Mouse (Mus musculus) liver, embryonic 14.5 days (tissue): Measurements from ENCODE around the gene Atg2b. TPM values are rescaled to one million over a fixed set of nuclear protein-coding genes. Genes with fewer than 3 reads are reported as not detected.

Source experiments
- ATAC-seq: fragments of 200-750 bp; cut with Nextera tagmentation; 2 replicates; pipeline ENCODE4 v1.8.0; 2017; ENCODE audit warnings: moderate number of reproducible peaks, mild to moderate bottlenecking, moderate library complexity; ENCODE audit not compliant: insufficient read depth
- DNase-seq, 3 experiments: peaks; one replicate each; pipeline ENCODE4 v3.0.0-alpha.2; 2012 to 2013; ENCODE audit warnings: low read depth in 3 of 3, low spot score in 3 of 3
- H3K27ac ChIP-seq: fragments of 300-500 bp; sonication (generic); 2 replicates; pipeline ENCODE4 v1.5.1; 2014; ENCODE audit warnings: moderate library complexity, mild to moderate bottlenecking, control low read depth, inconsistent platforms
- H3K27me3 ChIP-seq: fragments of 300-500 bp; sonication (generic); 2 replicates; pipeline ENCODE4 v1.6.1; 2014; ENCODE audit warnings: mild to moderate bottlenecking, low read length, moderate library complexity; ENCODE audit not compliant: control insufficient read depth, insufficient read depth
- H3K36me3 ChIP-seq: fragments of 300-500 bp; sonication (generic); replicated peaks from 2 replicates; pipeline ENCODE4 v1.6.1; 2014; ENCODE audit warnings: low read depth; ENCODE audit not compliant: control insufficient read depth, insufficient read depth
- H3K4me1 ChIP-seq, 2 experiments: fragments of 200-500 bp in 1 of 2; fragments of 300-500 bp in 1 of 2; sonication (generic) in 1 of 2; replicated peaks; 2 replicates each; pipeline ENCODE4 v1.6.1; 2012 to 2014; ENCODE audit warnings: antibody characterized with exemption in 1 of 2, inconsistent platforms in 1 of 2, low read length in 1 of 2; ENCODE audit not compliant: control insufficient read depth in 2 of 2, insufficient read depth in 2 of 2
- H3K4me2 ChIP-seq: fragments of 300-500 bp; sonication (generic); 2 replicates; pipeline ENCODE4 v1.6.1; 2014; ENCODE audit warnings: low read depth, mild to moderate bottlenecking, control low read depth, moderate library complexity
- H3K4me3 ChIP-seq, 2 experiments: fragments of 200-500 bp in 1 of 2; fragments of 300-500 bp in 1 of 2; sonication (generic) in 1 of 2; 2 replicates each; pipeline ENCODE4 v1.5.1; 2012 to 2014; ENCODE audit warnings: low read depth in 2 of 2, low read length in 2 of 2, mild to moderate bottlenecking in 2 of 2, control low read depth in 1 of 2, inconsistent platforms in 1 of 2, moderate library complexity in 1 of 2; ENCODE audit not compliant: insufficient read depth in 1 of 2
- H3K9ac ChIP-seq: fragments of 300-500 bp; sonication (generic); replicated peaks from 2 replicates; pipeline ENCODE4 v1.6.1; 2014; ENCODE audit warnings: mild to moderate bottlenecking, control low read depth, moderate library complexity
- H3K9me3 ChIP-seq: fragments of 300-500 bp; sonication (generic); 2 replicates; pipeline ENCODE4 v1.6.1; 2016; ENCODE audit warnings: low read length, mixed read lengths; ENCODE audit not compliant: control insufficient read depth
- CTCF ChIP-seq: IDR thresholded peaks from 2 replicates; pipeline ENCODE4 v1.5.1; 2016; ENCODE audit warnings: antibody characterized with exemption, low read depth, control low read depth
- EP300 ChIP-seq: IDR thresholded peaks from 2 replicates; pipeline ENCODE4 v1.6.1; 2016; ENCODE audit warnings: antibody characterized with exemption, low read depth
- WGBS: fragments of 180-500 bp; shearing (Covaris S2); extraction: QIAGEN DNeasy Blood & Tissue Kit; methylation state at CpG from one replicate; pipeline ENCODE4 v1.1.7; 2014; ENCODE audit not compliant: insufficient replicate concordance; 5-methylcytosine and 5-hydroxymethylcytosine counted together
- polyA plus RNA-seq, 2 experiments: library from polyadenylated mRNA; depleted of rRNA in 1 of 2; stranded (reverse) in 1 of 2; unstranded in 1 of 2; fragments of >200 nt; fragmentation: Nextera tagmentation in 1 of 2; extraction: Ambion mirVana in 1 of 2; gene quantifications; 2 replicates each; pipeline versions ENCODE4 v1.2.1 to v1.2.3; 2012 to 2014

Atg2b gene
- polyA plus RNA-seq, 2 experiments: 6.6 to 13.3 TPM

- 53% methylated on average over 5 of the region's 5 CpGs for WGBS
- DNase-seq (no peak), ATAC-seq (no peak)
- no peak overlapping the region for H3K9ac ChIP-seq
- no peaks in the 10 kb centered on the region for H3K27me3 ChIP-seq
- H3K4me3 ChIP-seq: no peak overlapping the region
- H3K36me3 ChIP-seq: no peaks in the 10 kb centered on the region
- H3K4me2 ChIP-seq: no peak overlapping the region
- no peak overlapping the region for H3K27ac ChIP-seq
- TF ChIP-seq EP300 (no peak), CTCF (no peak)
- H3K4me1 ChIP-seq: no peaks in the 10 kb centered on the region
- no peaks in the 10 kb centered on the region for H3K9me3 ChIP-seq
Observed at GRCm38 (mm10) chr12:105599098-105599497, 85.9 kb downstream of the Atg2b start.

GRCm38 (mm10) chr12:105598503-105598902, 86.5 kb downstream of the Atg2b start:
- Histone ChIP-seq H3K9me3 (no peaks in the 10 kb centered on the region), H3K27ac (no peak overlapping the region), H3K4me3 (no peak overlapping the region), H3K36me3 (no peaks in the 10 kb centered on the region), H3K4me1 (no peaks in the 10 kb centered on the region), H3K4me2 (no peak overlapping the region), H3K9ac (no peak overlapping the region), H3K27me3 (no peaks in the 10 kb centered on the region)
- no peak for TF ChIP-seq CTCF
- TF ChIP-seq EP300: no peak
- no peak for ATAC-seq
- DNase-seq: no peak
- WGBS: 42% methylated on average over 10 of the region's 10 CpGs

GRCm38 (mm10) chr12:105597135-105597534, 87.9 kb downstream of the Atg2b start:
- Histone ChIP-seq H3K4me2 (no peak overlapping the region), H3K27ac (no peak overlapping the region), H3K9me3 (no peaks in the 10 kb centered on the region), H3K27me3 (no peaks in the 10 kb centered on the region), H3K4me1 (no peaks in the 10 kb centered on the region), H3K9ac (no peak overlapping the region), H3K4me3 (no peak overlapping the region), H3K36me3 (no peaks in the 10 kb centered on the region)
- WGBS: 71% methylated on average over 8 of the region's 8 CpGs
- DNase-seq (no peak), ATAC-seq (no peak)
- no peak for TF ChIP-seq EP300
- TF ChIP-seq CTCF: no peak

GRCm38 (mm10) chr12:105593471-105593870, 91.5 kb downstream of the Atg2b start:
- DNase-seq (no peak), ATAC-seq (no peak)
- H3K9ac ChIP-seq: no peak overlapping the region
- no peak overlapping the region for H3K27ac ChIP-seq
- H3K36me3 ChIP-seq: no peaks in the 10 kb centered on the region
- H3K4me2 ChIP-seq: no peak overlapping the region
- no peak for TF ChIP-seq CTCF
- TF ChIP-seq EP300: no peak
- no peak overlapping the region for H3K4me3 ChIP-seq
- H3K27me3 ChIP-seq: no peaks in the 10 kb centered on the region
- 53% methylated on average over 4 of the region's 4 CpGs for WGBS
- H3K4me1 ChIP-seq: no peaks in the 10 kb centered on the region
- H3K9me3 ChIP-seq: no peaks in the 10 kb centered on the region

GRCm38 (mm10) chr12:105592361-105592761, 92.7 kb downstream of the Atg2b start:
- Histone ChIP-seq H3K4me3 (no peak overlapping the region), H3K9ac (no peak overlapping the region), H3K36me3 (no peaks in the 10 kb centered on the region), H3K4me2 (no peak overlapping the region), H3K9me3 (no peaks in the 10 kb centered on the region), H3K27me3 (no peaks in the 10 kb centered on the region), H3K27ac (no peak overlapping the region), H3K4me1 (no peaks in the 10 kb centered on the region)
- WGBS: 77% methylated on average over 23 of the region's 23 CpGs
- no peak for TF ChIP-seq EP300
- TF ChIP-seq CTCF: no peak
- ATAC-seq (no peak), DNase-seq (no peak)
